8 mouse cellular contexts compared by ENCODE assay signal in the genomic region with DNA sequence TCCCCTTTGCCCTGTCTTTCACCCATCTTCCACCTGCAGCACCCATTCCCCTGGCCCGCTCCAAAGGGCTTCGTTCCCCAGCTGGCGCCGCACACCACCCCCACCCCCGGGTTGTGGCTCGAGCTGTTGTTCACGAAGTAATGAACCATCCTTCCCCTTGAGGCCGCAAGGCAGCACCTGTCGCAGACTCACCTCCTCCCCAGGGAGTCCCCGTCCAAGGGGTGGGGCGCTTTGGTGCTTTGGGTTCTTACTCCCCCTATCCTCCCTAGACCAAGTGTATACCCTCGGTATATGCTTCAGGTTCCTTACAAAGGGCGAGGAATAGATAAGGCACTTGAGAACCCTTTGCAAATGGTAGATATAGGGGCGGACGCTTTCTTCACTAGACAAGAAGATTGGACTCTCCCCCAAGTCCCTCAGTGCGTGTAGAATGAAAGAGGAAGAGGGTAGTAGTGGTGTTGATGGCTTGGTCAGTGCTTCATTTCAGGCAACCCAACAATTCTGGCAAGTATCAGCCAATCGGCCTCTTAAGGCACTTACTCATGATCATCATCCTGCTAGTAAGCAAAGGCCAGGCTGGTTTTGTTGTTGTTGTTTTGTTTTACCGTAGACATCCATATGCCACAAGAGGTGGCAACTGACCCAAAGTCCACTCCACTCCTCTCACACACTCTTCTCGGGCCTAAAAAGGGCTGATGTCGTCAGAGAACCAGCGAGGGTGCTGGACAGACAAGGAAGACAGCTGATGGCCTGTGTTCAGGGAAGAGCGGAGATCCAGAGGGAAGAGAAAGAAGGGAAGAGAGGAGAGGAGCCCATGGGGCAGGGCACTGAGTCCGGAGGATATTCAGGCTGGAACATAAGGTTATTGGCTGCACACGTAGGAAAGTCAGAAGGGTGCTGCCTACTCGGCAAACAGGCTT. TPM values are rescaled to one million over a fixed set of nuclear protein-coding genes. Genes with fewer than 3 reads are reported as not detected.
A peak's percentile ranks its signal among the peaks of the same experiment; 100 is the strongest.
DNase-seq lines count a peak whose midpoint lies in the region; ATAC-seq and TF ChIP-seq lines count a peak whose summit lies in the region.

No protein-coding gene starts in this region.

- intact Hi-C loops in left cerebral cortex, adult 2 months (cut with DNase I) = loop anchor here (2.0 to 5.0 kb wide), 2 partner anchors 24 to 78 kb away; a partner anchor contains a TSS

- WGBS in embryonic facial prominence, embryonic 12.5 days = 40% methylated on average over 25 of the region's 25 CpGs
- WGBS in hindbrain, embryonic 13.5 days = 45% methylated on average over 25 of the region's 25 CpGs
- WGBS in lung, adult 2 months = 46% methylated on average over 25 of the region's 25 CpGs

- DNase-seq in left cerebral cortex, adult 2 months (ENCODE audit: extremely low spot score in 1 of 2, low spot score in 2 of 2) = no peak
- DNase-seq in left cerebral cortex, adult 9 months (ENCODE audit: low spot score in 2 of 2) = no peak
- DNase-seq in lung, adult 2 months = peak; percentile 40
- DNase-seq in layer of hippocampus, postnatal 36 days = no peak
- DNase-seq in layer of hippocampus, adult 18-20 months (ENCODE audit: low spot score in 2 of 2) = no peak

- no peak for ATAC-seq in embryonic facial prominence, embryonic 12.5 days (ENCODE audit: insufficient number of reproducible peaks, insufficient read depth, low FRiP score, low TSS enrichment)
- no peak for ATAC-seq in hindbrain, embryonic 13.5 days (ENCODE audit: low FRiP score)
- peak; percentile 45 for ATAC-seq in neutrophil, adult 5-6 weeks (ENCODE audit: extremely low read depth, insufficient number of reproducible peaks, low FRiP score, poor library complexity, severe bottlenecking)

- peaks cover 24% of the 10 kb centered on the region for H3K27me3 ChIP-seq in embryonic facial prominence, embryonic 12.5 days
- peaks cover 61% of the 10 kb centered on the region for H3K27me3 ChIP-seq in hindbrain, embryonic 13.5 days

- H3K4me3 ChIP-seq in left cerebral cortex, adult 2 months = peak overlapping the region; percentile 43
- H3K4me3 ChIP-seq in embryonic facial prominence, embryonic 12.5 days = peak overlapping the region; percentile 68
- H3K4me3 ChIP-seq in hindbrain, embryonic 13.5 days = peak overlapping the region; percentile 45
- peak overlapping the region; percentile 73 for H3K4me3 ChIP-seq in lung, adult 2 months (replicated peaks; ENCODE audit: extremely low read depth, low read depth, low read length)

- H3K27ac ChIP-seq in left cerebral cortex, adult 2 months = peak overlapping the region; percentile 83
- H3K27ac ChIP-seq in embryonic facial prominence, embryonic 12.5 days = no peak overlapping the region
- no peak overlapping the region for H3K27ac ChIP-seq in hindbrain, embryonic 13.5 days

- no peak for TF ChIP-seq POLR2A in lung, adult 2 months (IDR thresholded peaks at IDR 0.05; ENCODE audit: borderline replicate concordance, extremely low read depth, low read depth, low read length)

- H3K36me3 ChIP-seq in embryonic facial prominence, embryonic 12.5 days = peaks cover 11% of the 10 kb centered on the region
- H3K36me3 ChIP-seq in hindbrain, embryonic 13.5 days = no peaks in the 10 kb centered on the region

- no peaks in the 10 kb centered on the region for H3K9me3 ChIP-seq in embryonic facial prominence, embryonic 12.5 days
- no peaks in the 10 kb centered on the region for H3K9me3 ChIP-seq in hindbrain, embryonic 13.5 days

- TF ChIP-seq CTCF in left cerebral cortex, adult 2 months (IDR thresholded peaks at IDR 0.05) = no peak
- TF ChIP-seq CTCF in lung, adult 2 months (IDR thresholded peaks at IDR 0.05; ENCODE audit: insufficient read depth, low read length) = no peak

- H3K9ac ChIP-seq in embryonic facial prominence, embryonic 12.5 days = peak overlapping the region; percentile 51; the same call in 1 of the 2 replicates
- peak overlapping the region; percentile 65 for H3K9ac ChIP-seq in hindbrain, embryonic 13.5 days

- H3K4me1 ChIP-seq in embryonic facial prominence, embryonic 12.5 days = peaks cover 26% of the 10 kb centered on the region
- peaks cover 52% of the 10 kb centered on the region for H3K4me1 ChIP-seq in hindbrain, embryonic 13.5 days (replicated peaks)
- H3K4me1 ChIP-seq in lung, adult 2 months (ENCODE audit: control insufficient read depth, insufficient read depth, low read length) = peaks cover 44% of the 10 kb centered on the region

- H3K4me2 ChIP-seq in embryonic facial prominence, embryonic 12.5 days (replicated peaks) = peak overlapping the region; percentile 85
- H3K4me2 ChIP-seq in hindbrain, embryonic 13.5 days = peak overlapping the region; percentile 70

RNA-seq across cellular contexts. Expression of a gene that starts 4.4 kb away (rescaled TPM):
- 10 to 100 TPM; 25.2 to 26.6 TPM for total RNA-seq in left cerebral cortex, adult 2 months (2021)
- polyA plus RNA-seq in embryonic facial prominence, embryonic 12.5 days (2016; fragmentation: Nextera tagmentation; extraction: Ambion mirVana) = 28.0 and 31.0 TPM in 2 replicates
- polyA plus RNA-seq in hindbrain, embryonic 13.5 days (2015; fragmentation: Nextera tagmentation; extraction: Ambion mirVana) = 8.8 and 9.6 TPM in 2 replicates
- 216 and 256 TPM in 2 replicates for polyA plus RNA-seq in lung, adult 2 months (2012; rRNA removed)
- 153 and 163 TPM in 2 replicates for total RNA-seq in neutrophil, adult 5-6 weeks (2017)
- total RNA-seq in layer of hippocampus, postnatal 36 days (2021) = 10 to 100 TPM; 13.4 to 17.1 TPM
- total RNA-seq in layer of hippocampus, adult 18-20 months (2021) = 10 to 100 TPM; 12.9 to 14.1 TPM

RNA-seq across cellular contexts. Expression of a gene that starts 23.9 kb away (rescaled TPM):
- 10 to 100 TPM; 41.0 to 42.7 TPM for total RNA-seq in left cerebral cortex, adult 2 months (2021)
- polyA plus RNA-seq in embryonic facial prominence, embryonic 12.5 days (2016; fragmentation: Nextera tagmentation; extraction: Ambion mirVana) = 19.8 and 20.8 TPM in 2 replicates
- polyA plus RNA-seq in hindbrain, embryonic 13.5 days (2015; fragmentation: Nextera tagmentation; extraction: Ambion mirVana) = 38.8 and 41.2 TPM in 2 replicates
- polyA plus RNA-seq in lung, adult 2 months (2012; rRNA removed) = 96.6 and 130 TPM in 2 replicates
- total RNA-seq in neutrophil, adult 5-6 weeks (2017) = 119 and 128 TPM in 2 replicates
- total RNA-seq in layer of hippocampus, postnatal 36 days (2021) = 10 to 100 TPM; 46.3 to 47.0 TPM
- 10 to 100 TPM; 40.2 to 45.2 TPM for total RNA-seq in layer of hippocampus, adult 18-20 months (2021)

RNA-seq across cellular contexts. Expression of a gene that starts 24.3 kb away (rescaled TPM):
- 100 to 1,000 TPM; 126 to 133 TPM for total RNA-seq in left cerebral cortex, adult 2 months (2021)
- polyA plus RNA-seq in embryonic facial prominence, embryonic 12.5 days (2016; fragmentation: Nextera tagmentation; extraction: Ambion mirVana) = 135 and 142 TPM in 2 replicates
- 120 TPM in 2 replicates for polyA plus RNA-seq in hindbrain, embryonic 13.5 days (2015; fragmentation: Nextera tagmentation; extraction: Ambion mirVana)
- polyA plus RNA-seq in lung, adult 2 months (2012; rRNA removed) = 49.5 and 140 TPM in 2 replicates
- total RNA-seq in neutrophil, adult 5-6 weeks (2017) = 80.4 and 102 TPM in 2 replicates
- total RNA-seq in layer of hippocampus, postnatal 36 days (2021) = 100 to 1,000 TPM; 129 to 137 TPM
- 100 to 1,000 TPM; 128 to 129 TPM for total RNA-seq in layer of hippocampus, adult 18-20 months (2021)
